Mouse (Mus musculus): ENCODE measurements around the gene Sort1. TPM values are rescaled to one million over a fixed set of nuclear protein-coding genes. Genes with fewer than 3 reads are reported as not detected.
A peak's percentile ranks its signal among the peaks of the same experiment; 100 is the strongest.

Gene Sort1
- polyA plus RNA-seq, 1 experiment from 2014 or later: 31.2 TPM

- H3K4me2 ChIP-seq (replicated peaks): no peak overlapping the region
- no peaks in the 10 kb centered on the region for H3K9me3 ChIP-seq
- no peaks in the 10 kb centered on the region for H3K36me3 ChIP-seq
- no peak for ATAC-seq (ENCODE audit: low FRiP score, low read depth)
- WGBS: 62% methylated on average over 7 of the region's 7 CpGs
- H3K4me3 ChIP-seq: no peak overlapping the region
- H3K27ac ChIP-seq (replicated peaks): no peak overlapping the region; the same call in 1 of the 2 replicates
- peaks cover 42% of the 10 kb centered on the region for H3K4me1 ChIP-seq
- no peaks in the 10 kb centered on the region for H3K27me3 ChIP-seq
- no peak overlapping the region for H3K9ac ChIP-seq (replicated peaks)
Measured at GRCm38 (mm10) chr3:108297603-108298553, 14.0 kb downstream of the Sort1 start.

GRCm38 (mm10) chr3:108300455-108301030 lies 16.7 kb downstream of the Sort1 start:
- H3K27me3 ChIP-seq: no peaks in the 10 kb centered on the region
- no peaks in the 10 kb centered on the region for H3K36me3 ChIP-seq
- no peaks in the 10 kb centered on the region for H3K9me3 ChIP-seq
- H3K27ac ChIP-seq (replicated peaks): no peak overlapping the region
- WGBS: 90% methylated on average over 6 of the region's 6 CpGs
- no peak overlapping the region for H3K9ac ChIP-seq (replicated peaks)
- H3K4me3 ChIP-seq: no peak overlapping the region
- peaks cover 27% of the 10 kb centered on the region for H3K4me1 ChIP-seq
- H3K4me2 ChIP-seq (replicated peaks): no peak overlapping the region
- no peak for ATAC-seq (ENCODE audit: low FRiP score, low read depth)

- no peaks in the 10 kb centered on the region for H3K27me3 ChIP-seq
- peaks cover 10% of the 10 kb centered on the region; the same call in 1 of the 2 replicates for H3K4me1 ChIP-seq
- 0 out of 2 replicates have a peak, but pooled peaks cover 1% of the 10 kb centered on the region for H3K36me3 ChIP-seq
- WGBS: 93% methylated on average over 8 of the region's 8 CpGs
- no peaks in the 10 kb centered on the region for H3K9me3 ChIP-seq
- H3K4me2 ChIP-seq (replicated peaks): no peak overlapping the region
- H3K27ac ChIP-seq (replicated peaks): no peak overlapping the region
- no peak for ATAC-seq (ENCODE audit: low FRiP score, low read depth)
- no peak overlapping the region for H3K4me3 ChIP-seq
- H3K9ac ChIP-seq (replicated peaks): no peak overlapping the region
Measured at GRCm38 (mm10) chr3:108303683-108304082, 19.8 kb downstream of the Sort1 start.

GRCm38 (mm10) chr3:108304747-108305146 lies 20.9 kb downstream of the Sort1 start:
- Histone ChIP-seq H3K9me3 (no peaks in the 10 kb centered on the region), H3K4me2 (replicated peaks) (no peak overlapping the region), H3K4me3 (no peak overlapping the region), H3K4me1 (peaks cover 10% of the 10 kb centered on the region; the same call in 1 of the 2 replicates), H3K27ac (replicated peaks) (no peak overlapping the region), H3K36me3 (peaks cover 6% of the 10 kb centered on the region; the same call in 1 of the 2 replicates), H3K9ac (replicated peaks) (no peak overlapping the region), H3K27me3 (no peaks in the 10 kb centered on the region)
- WGBS: 94% methylated on average over 4 of the region's 4 CpGs
- ATAC-seq (ENCODE audit: low FRiP score, low read depth): no peak

GRCm38 (mm10) chr3:108306387-108306786 lies 22.5 kb downstream of the Sort1 start:
- peaks cover 10% of the 10 kb centered on the region; the same call in 1 of the 2 replicates for H3K4me1 ChIP-seq
- peaks cover 13% of the 10 kb centered on the region; the same call in 1 of the 2 replicates for H3K36me3 ChIP-seq
- no peaks in the 10 kb centered on the region for H3K27me3 ChIP-seq
- H3K4me3 ChIP-seq: no peak overlapping the region
- no peak overlapping the region for H3K4me2 ChIP-seq (replicated peaks)
- no peaks in the 10 kb centered on the region for H3K9me3 ChIP-seq
- 81% methylated on average over 3 of the region's 3 CpGs for WGBS
- no peak for ATAC-seq (ENCODE audit: low FRiP score, low read depth)
- H3K9ac ChIP-seq (replicated peaks): no peak overlapping the region
- no peak overlapping the region for H3K27ac ChIP-seq (replicated peaks)

- H3K27ac ChIP-seq (replicated peaks): 0 out of 2 replicates have a peak overlapping the region, but pooled peaks have one; percentile 30
- no peak overlapping the region for H3K4me3 ChIP-seq
- peaks cover 10% of the 10 kb centered on the region; the same call in 1 of the 2 replicates for H3K4me1 ChIP-seq
- no peak for ATAC-seq (ENCODE audit: low FRiP score, low read depth)
- peaks cover 17% of the 10 kb centered on the region; the same call in 1 of the 2 replicates for H3K36me3 ChIP-seq
- 74% methylated on average over 6 of the region's 6 CpGs for WGBS
- H3K4me2 ChIP-seq (replicated peaks): no peak overlapping the region
- no peaks in the 10 kb centered on the region for H3K27me3 ChIP-seq
- no peak overlapping the region for H3K9ac ChIP-seq (replicated peaks)
- no peaks in the 10 kb centered on the region for H3K9me3 ChIP-seq
Measured at GRCm38 (mm10) chr3:108307485-108307884, 23.6 kb downstream of the Sort1 start.

- Histone ChIP-seq H3K27ac (replicated peaks) (no peak overlapping the region), H3K4me2 (replicated peaks) (no peak overlapping the region), H3K9ac (replicated peaks) (no peak overlapping the region), H3K27me3 (no peaks in the 10 kb centered on the region), H3K4me3 (no peak overlapping the region), H3K9me3 (no peaks in the 10 kb centered on the region), H3K4me1 (peaks cover 7% of the 10 kb centered on the region; the same call in 1 of the 2 replicates), H3K36me3 (peaks cover 28% of the 10 kb centered on the region; the same call in 1 of the 2 replicates)
- no peak for ATAC-seq (ENCODE audit: low FRiP score, low read depth)
Measured at GRCm38 (mm10) chr3:108310921-108311341, 27.0 kb downstream of the Sort1 start.

- Histone ChIP-seq H3K4me1 (peaks cover 7% of the 10 kb centered on the region; the same call in 1 of the 2 replicates), H3K36me3 (peaks cover 28% of the 10 kb centered on the region; the same call in 1 of the 2 replicates), H3K4me2 (replicated peaks) (no peak overlapping the region), H3K9me3 (no peaks in the 10 kb centered on the region), H3K27ac (replicated peaks) (no peak overlapping the region), H3K27me3 (no peaks in the 10 kb centered on the region), H3K9ac (replicated peaks) (no peak overlapping the region), H3K4me3 (no peak overlapping the region)
- no peak for ATAC-seq (ENCODE audit: low FRiP score, low read depth)
- WGBS: 86% methylated on average over 4 of the region's 4 CpGs
Measured at GRCm38 (mm10) chr3:108311688-108312087, 27.8 kb downstream of the Sort1 start.

GRCm38 (mm10) chr3:108312414-108312813 lies 28.5 kb downstream of the Sort1 start:
- Histone ChIP-seq H3K27ac (replicated peaks) (no peak overlapping the region), H3K36me3 (peaks cover 28% of the 10 kb centered on the region; the same call in 1 of the 2 replicates), H3K9ac (replicated peaks) (no peak overlapping the region), H3K4me1 (peaks cover 5% of the 10 kb centered on the region; the same call in 1 of the 2 replicates), H3K4me3 (no peak overlapping the region), H3K27me3 (no peaks in the 10 kb centered on the region), H3K9me3 (no peaks in the 10 kb centered on the region), H3K4me2 (replicated peaks) (no peak overlapping the region)
- ATAC-seq (ENCODE audit: low FRiP score, low read depth): no peak

- ATAC-seq (ENCODE audit: low FRiP score, low read depth): no peak
- H3K9me3 ChIP-seq: no peaks in the 10 kb centered on the region
Measured at GRCm38 (mm10) chr3:108313138-108313537, 29.3 kb downstream of the Sort1 start.

GRCm38 (mm10) chr3:108314038-108314675 lies 30.3 kb downstream of the Sort1 start:
- Histone ChIP-seq H3K9ac (replicated peaks) (no peak overlapping the region), H3K4me2 (replicated peaks) (no peak overlapping the region), H3K4me3 (no peak overlapping the region), H3K9me3 (no peaks in the 10 kb centered on the region), H3K27ac (replicated peaks) (no peak overlapping the region), H3K4me1 (no peaks in the 10 kb centered on the region), H3K36me3 (peaks cover 22% of the 10 kb centered on the region; the same call in 1 of the 2 replicates), H3K27me3 (no peaks in the 10 kb centered on the region)
- 70% methylated on average over 8 of the region's 8 CpGs for WGBS
- ATAC-seq (ENCODE audit: low FRiP score, low read depth): no peak

More at GRCm38 (mm10) chr3:108313138-108313537, 29.3 kb downstream of the Sort1 start:
- no peaks in the 10 kb centered on the region for H3K27me3 ChIP-seq
- H3K27ac ChIP-seq (replicated peaks): no peak overlapping the region
- peaks cover 28% of the 10 kb centered on the region; the same call in 1 of the 2 replicates for H3K36me3 ChIP-seq
- no peak overlapping the region for H3K4me2 ChIP-seq (replicated peaks)
- WGBS: 95% methylated on average over 4 of the region's 4 CpGs
- no peak overlapping the region for H3K9ac ChIP-seq (replicated peaks)
- no peak overlapping the region for H3K4me3 ChIP-seq
- no peaks in the 10 kb centered on the region for H3K4me1 ChIP-seq

All from midbrain, embryonic 12.5 days (tissue).